Mouse (Mus musculus): ENCODE data around the gene Plpp3. TPM values are rescaled to one million over a fixed set of nuclear protein-coding genes. Genes with fewer than 3 reads are reported as not detected.
A peak's percentile ranks its signal among the peaks of the same experiment; 100 is the strongest.

Plpp3 gene
- polyA plus RNA-seq, 1 experiment, result 4.2 TPM

DNA sequence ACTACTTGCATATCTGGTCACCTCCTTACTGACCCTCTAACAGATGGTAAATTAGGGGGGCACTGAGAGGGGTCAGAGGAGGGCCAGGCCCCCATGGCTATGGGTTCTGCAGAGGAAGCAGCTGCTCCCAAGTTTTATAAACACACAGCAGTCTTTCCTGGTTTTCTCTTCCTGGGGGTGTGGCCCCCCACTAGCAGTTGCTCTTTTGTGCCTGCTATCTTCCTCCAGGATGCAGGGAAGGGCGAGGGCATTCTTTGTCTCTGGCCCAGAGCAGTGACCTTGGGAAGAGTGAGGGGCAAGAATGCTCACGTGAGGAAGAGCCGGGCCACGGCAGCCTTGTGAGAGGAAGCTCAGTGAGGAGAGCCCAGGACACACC is 66.8 kb downstream of the Plpp3 start:
- Histone ChIP-seq H3K4me1 (peaks cover 77% of the 10 kb centered on the region), H3K4me3 (replicated peaks) (no peak overlapping the region), H3K27me3 (replicated peaks) (no peaks in the 10 kb centered on the region), H3K9me3 (0 out of 2 replicates have a peak, but pooled peaks cover 2% of the 10 kb centered on the region), H3K36me3 (replicated peaks; ENCODE audit: low read length) (peaks cover 89% of the 10 kb centered on the region)
- TF ChIP-seq GATA1 (IDR thresholded peaks at IDR 0.05; ENCODE audit: borderline replicate concordance, low read length) (no peak), FLI1 (IDR thresholded peaks at IDR 0.05; ENCODE audit: low read length) (no peak)

DNA sequence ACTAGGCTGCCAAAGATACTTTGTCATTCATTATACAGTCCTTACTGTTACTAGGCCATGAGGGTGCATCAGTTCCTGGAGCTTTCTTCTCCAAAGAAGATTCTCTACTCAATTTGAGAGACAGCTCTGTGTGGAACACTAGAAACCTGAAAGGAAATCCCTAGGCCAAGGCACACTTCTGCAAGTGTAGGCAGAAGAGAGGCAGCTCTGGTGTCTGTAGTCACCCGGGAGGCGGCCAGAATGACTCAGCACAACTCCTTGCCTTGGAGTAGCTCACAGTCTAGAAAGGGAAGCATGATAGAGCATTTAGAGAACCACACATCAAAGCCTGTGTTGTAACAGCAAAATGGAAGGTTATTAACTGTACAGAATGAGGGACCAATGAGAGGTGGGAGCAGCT is 68.4 kb downstream of the Plpp3 start:
- Histone ChIP-seq H3K4me1 (peaks cover 87% of the 10 kb centered on the region), H3K27me3 (replicated peaks) (no peaks in the 10 kb centered on the region), H3K9me3 (0 out of 2 replicates have a peak, but pooled peaks cover 5% of the 10 kb centered on the region), H3K36me3 (replicated peaks; ENCODE audit: low read length) (peaks cover 86% of the 10 kb centered on the region), H3K4me3 (replicated peaks) (peak overlapping the region; percentile 80)
- TF ChIP-seq FLI1 (IDR thresholded peaks at IDR 0.05; ENCODE audit: low read length) (no peak), GATA1 (IDR thresholded peaks at IDR 0.05; ENCODE audit: borderline replicate concordance, low read length) (no peak)

DNA sequence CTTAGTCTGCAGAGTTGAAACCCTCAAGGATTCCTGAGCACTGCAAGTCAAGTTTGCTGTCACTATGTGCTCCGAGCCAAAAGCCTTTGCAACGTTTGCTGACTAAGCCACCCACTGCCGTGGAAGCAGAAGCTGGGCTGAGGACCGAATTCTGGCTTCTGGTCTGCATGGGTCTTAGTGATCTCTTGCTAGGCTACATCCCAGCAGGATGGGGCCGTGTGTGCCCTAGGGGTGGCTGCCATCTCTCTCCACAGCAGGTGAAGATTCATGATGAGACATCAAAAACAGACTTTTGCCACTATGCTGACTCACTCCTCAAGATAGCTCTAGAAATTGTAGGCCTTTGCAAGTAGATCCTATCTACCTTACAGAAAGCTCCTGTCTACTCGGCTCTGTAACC is 69.2 kb downstream of the Plpp3 start:
- TF ChIP-seq GATA1 (IDR thresholded peaks at IDR 0.05; ENCODE audit: borderline replicate concordance, low read length) (no peak), FLI1 (IDR thresholded peaks at IDR 0.05; ENCODE audit: low read length) (no peak)
- H3K27me3 ChIP-seq (replicated peaks), result no peaks in the 10 kb centered on the region

DNA sequence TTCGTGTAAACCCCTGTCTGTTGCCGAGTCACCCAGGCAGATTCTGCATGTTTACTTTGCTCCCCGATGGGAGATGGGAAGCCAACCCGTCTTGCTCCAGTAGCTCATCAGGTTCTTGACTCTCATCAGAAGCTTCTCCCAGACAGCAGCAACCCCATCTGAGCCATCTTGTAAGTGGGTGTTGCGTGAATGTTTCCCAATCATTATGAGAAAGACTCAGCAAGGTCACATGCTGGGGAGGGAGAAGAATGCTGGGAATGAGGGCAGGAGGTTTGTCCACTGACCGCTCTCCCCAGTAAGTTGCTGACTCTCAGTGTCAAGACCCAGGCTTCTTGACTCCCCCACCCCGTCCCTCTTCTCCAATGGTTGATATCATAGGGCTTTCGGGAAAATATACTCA is 73.0 kb downstream of the Plpp3 start:
- no peak for TF ChIP-seq GATA1 (IDR thresholded peaks at IDR 0.05; ENCODE audit: borderline replicate concordance, low read length)
- no peak for TF ChIP-seq FLI1 (IDR thresholded peaks at IDR 0.05; ENCODE audit: low read length)
- peaks cover 49% of the 10 kb centered on the region for H3K4me1 ChIP-seq
- peaks cover 65% of the 10 kb centered on the region for H3K36me3 ChIP-seq (replicated peaks; ENCODE audit: low read length)
- no peak overlapping the region for H3K4me3 ChIP-seq (replicated peaks)
- 0 out of 2 replicates have a peak, but pooled peaks cover 5% of the 10 kb centered on the region for H3K9me3 ChIP-seq
- H3K27me3 ChIP-seq (replicated peaks), result no peaks in the 10 kb centered on the region

More for the DNA sequence above, 69.2 kb downstream of the Plpp3 start:
- Histone ChIP-seq H3K4me1 (peaks cover 79% of the 10 kb centered on the region), H3K9me3 (0 out of 2 replicates have a peak, but pooled peaks cover 5% of the 10 kb centered on the region), H3K36me3 (replicated peaks; ENCODE audit: low read length) (peaks cover 86% of the 10 kb centered on the region), H3K4me3 (replicated peaks) (peak overlapping the region; percentile 0)

DNA sequence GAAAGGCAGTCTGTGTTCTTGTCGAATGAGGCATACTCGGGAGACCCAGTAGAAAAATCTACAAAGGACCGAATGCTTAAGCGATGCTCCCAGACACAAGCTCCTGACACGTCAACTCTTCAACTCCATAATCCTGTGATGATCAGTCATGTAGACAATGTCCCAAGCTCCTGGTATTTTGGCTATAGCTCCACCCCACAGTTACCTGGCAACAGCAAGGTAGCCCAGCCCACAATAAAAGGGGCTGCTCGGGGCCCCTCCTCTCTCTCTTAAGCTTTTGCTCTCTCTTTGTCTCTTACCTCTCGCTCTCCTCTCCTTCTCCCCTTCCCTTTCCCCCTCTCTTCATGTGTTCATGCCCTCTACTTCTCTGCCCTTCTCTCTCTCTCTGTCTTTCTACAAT is 83.1 kb downstream of the Plpp3 start:
- H3K9me3 ChIP-seq, result no peaks in the 10 kb centered on the region

DNA sequence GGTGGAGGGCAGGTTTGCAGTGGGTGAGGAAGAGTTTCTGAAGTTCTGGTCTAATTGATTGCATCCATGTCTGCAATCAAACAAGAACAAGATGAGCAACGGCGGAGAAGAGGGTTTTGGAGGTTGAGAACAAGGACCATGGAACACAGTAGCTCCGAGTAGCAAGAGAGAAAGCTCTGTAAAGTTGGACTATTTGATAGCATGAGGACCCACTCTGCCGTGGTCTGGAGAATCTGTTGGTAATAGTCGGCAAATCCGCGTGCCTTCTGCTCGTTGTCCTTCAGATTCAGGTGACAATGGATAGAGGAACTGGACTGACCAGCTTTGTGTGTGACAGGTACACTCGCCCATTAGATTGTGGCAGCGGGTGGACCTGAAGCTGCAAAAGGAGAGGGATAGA is 87.8 kb downstream of the Plpp3 start:
- Histone ChIP-seq H3K36me3 (replicated peaks; ENCODE audit: low read length) (no peaks in the 10 kb centered on the region), H3K27me3 (replicated peaks) (peaks cover 50% of the 10 kb centered on the region), H3K4me1 (peaks cover 37% of the 10 kb centered on the region), H3K9me3 (0 out of 2 replicates have a peak, but pooled peaks cover 5% of the 10 kb centered on the region), H3K4me3 (replicated peaks) (no peak overlapping the region)
- TF ChIP-seq GATA1 (IDR thresholded peaks at IDR 0.05; ENCODE audit: borderline replicate concordance, low read length) (no peak), FLI1 (IDR thresholded peaks at IDR 0.05; ENCODE audit: low read length) (no peak)

More for the DNA sequence above, 83.1 kb downstream of the Plpp3 start:
- no peak overlapping the region for H3K4me3 ChIP-seq (replicated peaks)
- peaks cover 18% of the 10 kb centered on the region for H3K27me3 ChIP-seq (replicated peaks)
- TF ChIP-seq GATA1 (IDR thresholded peaks at IDR 0.05; ENCODE audit: borderline replicate concordance, low read length), result no peak
- no peak for TF ChIP-seq FLI1 (IDR thresholded peaks at IDR 0.05; ENCODE audit: low read length)
- no peaks in the 10 kb centered on the region for H3K36me3 ChIP-seq (replicated peaks; ENCODE audit: low read length)
- peaks cover 23% of the 10 kb centered on the region for H3K4me1 ChIP-seq

DNA sequence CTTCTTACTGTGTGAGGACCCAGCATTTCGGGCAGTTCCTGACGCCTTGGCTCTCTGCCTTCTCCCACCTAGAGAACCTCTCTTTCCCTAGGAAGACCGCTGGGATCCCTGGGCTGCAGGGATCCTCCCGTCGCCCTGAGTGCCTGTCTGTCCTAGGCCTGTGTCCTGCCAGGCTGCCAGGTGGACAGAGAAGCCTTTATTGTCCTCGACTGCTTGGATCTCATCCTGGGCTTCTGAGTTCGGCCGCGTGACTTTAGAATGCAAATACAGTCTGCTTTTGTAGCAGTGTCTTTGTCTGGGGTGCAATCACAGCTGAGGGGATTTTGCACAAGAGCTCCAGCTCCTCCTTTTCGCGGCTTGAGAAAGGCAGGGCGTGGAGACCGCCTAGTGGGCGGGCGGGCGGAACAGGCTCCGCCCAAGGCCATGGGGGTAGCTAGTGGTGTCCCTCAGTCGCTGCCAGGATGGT is 88.4 kb downstream of the Plpp3 start:
- peaks cover 38% of the 10 kb centered on the region for H3K4me1 ChIP-seq
- H3K27me3 ChIP-seq (replicated peaks), result peaks cover 51% of the 10 kb centered on the region
- H3K4me3 ChIP-seq (replicated peaks), result peak overlapping the region; percentile 64
- H3K36me3 ChIP-seq (replicated peaks; ENCODE audit: low read length), result no peaks in the 10 kb centered on the region
- 0 out of 2 replicates have a peak, but pooled peaks cover 5% of the 10 kb centered on the region for H3K9me3 ChIP-seq
- TF ChIP-seq FLI1 (IDR thresholded peaks at IDR 0.05; ENCODE audit: low read length) (no peak), GATA1 (IDR thresholded peaks at IDR 0.05; ENCODE audit: borderline replicate concordance, low read length) (no peak)

DNA sequence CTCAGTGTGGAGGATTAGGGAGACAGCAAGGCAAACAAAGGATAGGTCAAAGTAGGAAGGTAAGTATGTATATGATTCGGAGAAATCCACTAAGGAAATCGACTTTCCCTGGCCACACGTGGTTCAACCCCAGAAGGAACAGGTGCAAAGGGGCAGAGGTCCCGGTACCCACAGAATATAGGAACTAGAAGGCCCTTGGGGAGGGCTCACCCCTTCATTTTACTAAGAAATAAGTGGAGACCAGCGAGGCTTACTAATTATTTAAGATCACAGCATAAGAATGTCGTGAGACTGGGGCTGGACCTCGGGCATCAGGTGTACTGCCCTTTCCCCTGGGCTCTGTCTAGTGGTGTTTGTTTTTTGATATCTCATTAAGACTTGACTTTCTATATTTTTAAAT is 89.2 kb downstream of the Plpp3 start:
- 0 out of 2 replicates have a peak, but pooled peaks cover 5% of the 10 kb centered on the region for H3K9me3 ChIP-seq
- no peak overlapping the region for H3K4me3 ChIP-seq (replicated peaks)
- peaks cover 30% of the 10 kb centered on the region for H3K4me1 ChIP-seq

DNA sequence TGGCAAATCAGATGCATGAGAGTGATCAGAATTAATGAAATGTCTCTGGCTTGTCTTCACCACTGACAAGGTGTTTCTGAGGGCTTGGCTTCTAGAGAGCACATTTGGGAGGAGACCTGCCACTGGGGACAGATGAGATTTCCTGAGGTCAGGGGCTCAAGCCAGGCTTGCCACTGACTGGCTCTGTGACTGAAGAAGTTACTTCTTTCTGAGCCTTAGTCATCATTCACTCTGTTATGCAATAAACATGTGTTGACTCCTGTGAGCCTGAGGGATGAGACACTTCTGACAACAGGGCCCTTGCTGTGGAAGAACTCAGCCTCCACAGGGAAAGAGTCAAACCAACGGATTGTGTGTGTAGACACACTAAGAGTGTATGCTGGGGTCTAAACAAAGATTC is 91.0 kb downstream of the Plpp3 start:
- Histone ChIP-seq H3K4me1 (peaks cover 27% of the 10 kb centered on the region), H3K27me3 (replicated peaks) (peaks cover 57% of the 10 kb centered on the region), H3K9me3 (0 out of 2 replicates have a peak, but pooled peaks cover 5% of the 10 kb centered on the region), H3K4me3 (replicated peaks) (no peak overlapping the region), H3K36me3 (replicated peaks; ENCODE audit: low read length) (no peaks in the 10 kb centered on the region)
- TF ChIP-seq GATA1 (IDR thresholded peaks at IDR 0.05; ENCODE audit: borderline replicate concordance, low read length) (no peak), FLI1 (IDR thresholded peaks at IDR 0.05; ENCODE audit: low read length) (no peak)

More for the DNA sequence above, 89.2 kb downstream of the Plpp3 start:
- no peak for TF ChIP-seq FLI1 (IDR thresholded peaks at IDR 0.05; ENCODE audit: low read length)
- TF ChIP-seq GATA1 (IDR thresholded peaks at IDR 0.05; ENCODE audit: borderline replicate concordance, low read length), result no peak
- Histone ChIP-seq H3K27me3 (replicated peaks) (peaks cover 52% of the 10 kb centered on the region), H3K36me3 (replicated peaks; ENCODE audit: low read length) (no peaks in the 10 kb centered on the region)

DNA sequence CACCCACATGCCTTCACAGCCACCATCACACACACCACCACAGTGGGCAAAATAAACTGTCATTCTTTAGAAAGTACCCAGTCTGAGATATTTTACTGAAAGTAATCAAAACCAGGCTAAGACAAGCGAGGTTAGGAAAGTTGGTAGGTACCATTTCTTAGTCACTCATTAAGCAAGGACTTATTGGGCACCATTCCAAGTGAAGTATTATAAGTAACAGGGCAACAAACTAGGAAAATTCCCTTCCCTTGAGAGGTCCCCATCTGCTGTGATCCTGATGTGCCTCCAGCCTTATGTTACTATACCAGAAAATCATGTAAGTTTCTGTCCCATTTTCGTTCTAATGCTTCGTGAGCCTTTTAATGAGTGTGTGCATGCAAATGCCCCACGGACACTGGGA is 92.1 kb downstream of the Plpp3 start:
- Histone ChIP-seq H3K4me3 (replicated peaks) (no peak overlapping the region), H3K4me1 (peaks cover 37% of the 10 kb centered on the region), H3K36me3 (replicated peaks; ENCODE audit: low read length) (no peaks in the 10 kb centered on the region), H3K9me3 (0 out of 2 replicates have a peak, but pooled peaks cover 5% of the 10 kb centered on the region), H3K27me3 (replicated peaks) (peaks cover 53% of the 10 kb centered on the region)
- TF ChIP-seq GATA1 (IDR thresholded peaks at IDR 0.05; ENCODE audit: borderline replicate concordance, low read length) (no peak), FLI1 (IDR thresholded peaks at IDR 0.05; ENCODE audit: low read length) (no peak)
